Mouse (Mus musculus): ENCODE measurements around the gene Dolpp1. TPM values are rescaled to one million over a fixed set of nuclear protein-coding genes. Genes with fewer than 3 reads are reported as not detected.
A peak's percentile ranks its signal among the peaks of the same experiment; 100 is the strongest.
"Not testable (repeated sequence)": the region's sequence is repeated elsewhere in the genome, so short reads cannot be mapped to it uniquely, and the experiment has no call there.

Dolpp1 gene
- total RNA-seq, 2 experiments from 2014 or later = 23.9 to 30.9 TPM

DNA sequence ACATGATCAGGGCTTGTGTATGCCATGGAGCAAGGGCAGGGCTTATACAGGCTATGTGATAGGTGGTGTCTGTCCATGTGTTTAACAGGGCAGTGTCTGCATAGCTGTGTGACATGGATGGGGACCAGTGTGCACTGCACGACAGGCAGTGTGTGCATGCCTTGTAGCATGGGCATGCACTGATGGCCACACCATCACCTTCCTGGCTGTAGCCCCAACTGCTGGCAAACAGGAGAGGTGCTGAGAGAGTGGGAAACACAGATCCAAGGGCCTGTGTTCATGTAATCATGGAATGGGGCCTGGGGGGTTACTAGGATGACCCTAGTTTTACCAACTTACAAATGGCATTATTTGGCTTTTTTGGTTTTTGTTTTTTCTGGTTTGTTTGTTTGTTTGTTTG lies 11.8 kb downstream of the Dolpp1 start:
- no peak for DNase-seq (ENCODE audit: low spot score in 2 of 2)
- intact Hi-C loops (cut with DNase I) = no loop called here

GRCm38 (mm10) chr2:30407221-30407620 lies 15.2 kb downstream of the Dolpp1 start:
- intact Hi-C loops (cut with DNase I) = no loop called here
- DNase-seq (ENCODE audit: low spot score in 2 of 2) = no peak

DNA sequence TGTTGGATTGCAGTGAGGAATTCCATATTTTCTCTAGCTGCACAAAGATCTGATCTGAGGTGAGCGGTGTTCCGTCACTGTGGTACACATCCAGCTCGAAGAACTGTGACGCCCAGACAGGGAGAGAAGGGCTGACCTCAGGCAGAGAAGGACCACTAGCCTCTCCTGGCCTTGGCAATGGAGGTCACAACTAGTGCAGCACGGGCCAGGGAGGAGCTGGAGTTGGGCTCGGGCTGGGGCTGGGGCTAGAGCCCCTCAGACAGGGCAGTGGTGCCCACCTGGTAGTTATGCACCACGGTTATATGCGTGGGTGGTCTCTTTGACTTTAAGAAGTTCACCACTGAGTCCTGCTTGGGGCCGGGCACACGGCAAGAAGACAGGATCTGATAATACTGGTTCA lies 15.7 kb downstream of the Dolpp1 start:
- intact Hi-C loops (cut with DNase I) = no loop called here
- no peak for DNase-seq (ENCODE audit: low spot score in 2 of 2)

GRCm38 (mm10) chr2:30408452-30409100 lies 16.5 kb downstream of the Dolpp1 start:
- intact Hi-C loops (cut with DNase I) = no loop called here
- DNase-seq (ENCODE audit: low spot score in 2 of 2) = no peak

GRCm38 (mm10) chr2:30409454-30410176 lies 17.6 kb downstream of the Dolpp1 start:
- DNase-seq (ENCODE audit: low spot score in 2 of 2) = no peak
- intact Hi-C loops (cut with DNase I) = no loop called here

- intact Hi-C loops (cut with DNase I) = no loop called here
- peak; percentile 58 to 78 for DNase-seq (ENCODE audit: low spot score in 2 of 2)
Measured at GRCm38 (mm10) chr2:30413038-30413973, 21.3 kb downstream of the Dolpp1 start.

DNA sequence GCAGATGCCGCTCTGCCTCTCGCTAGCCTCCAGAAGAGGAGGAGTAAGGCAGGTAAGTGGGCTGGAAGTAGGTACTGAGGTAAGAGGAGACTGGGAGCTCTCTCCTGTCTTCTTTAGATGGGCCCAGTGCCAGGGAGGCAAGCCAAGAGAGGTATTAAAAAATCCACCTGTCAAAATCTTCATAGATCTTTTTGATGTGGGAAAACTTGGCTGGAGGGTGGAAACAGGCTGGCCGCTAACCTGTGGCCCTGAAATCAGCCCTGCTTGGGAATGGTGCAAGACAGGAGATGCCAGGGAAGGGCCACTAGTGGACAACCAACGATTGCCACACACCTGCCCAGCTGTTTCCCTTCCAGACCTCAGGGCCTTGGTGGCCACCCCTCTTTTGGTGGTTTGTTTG lies 22.0 kb downstream of the Dolpp1 start:
- DNase-seq (ENCODE audit: low spot score in 2 of 2) = no peak
- intact Hi-C loops (cut with DNase I) = no loop called here

GRCm38 (mm10) chr2:30414681-30415080 lies 22.6 kb downstream of the Dolpp1 start:
- intact Hi-C loops (cut with DNase I) = no loop called here
- no peak for DNase-seq (ENCODE audit: low spot score in 2 of 2)

DNA sequence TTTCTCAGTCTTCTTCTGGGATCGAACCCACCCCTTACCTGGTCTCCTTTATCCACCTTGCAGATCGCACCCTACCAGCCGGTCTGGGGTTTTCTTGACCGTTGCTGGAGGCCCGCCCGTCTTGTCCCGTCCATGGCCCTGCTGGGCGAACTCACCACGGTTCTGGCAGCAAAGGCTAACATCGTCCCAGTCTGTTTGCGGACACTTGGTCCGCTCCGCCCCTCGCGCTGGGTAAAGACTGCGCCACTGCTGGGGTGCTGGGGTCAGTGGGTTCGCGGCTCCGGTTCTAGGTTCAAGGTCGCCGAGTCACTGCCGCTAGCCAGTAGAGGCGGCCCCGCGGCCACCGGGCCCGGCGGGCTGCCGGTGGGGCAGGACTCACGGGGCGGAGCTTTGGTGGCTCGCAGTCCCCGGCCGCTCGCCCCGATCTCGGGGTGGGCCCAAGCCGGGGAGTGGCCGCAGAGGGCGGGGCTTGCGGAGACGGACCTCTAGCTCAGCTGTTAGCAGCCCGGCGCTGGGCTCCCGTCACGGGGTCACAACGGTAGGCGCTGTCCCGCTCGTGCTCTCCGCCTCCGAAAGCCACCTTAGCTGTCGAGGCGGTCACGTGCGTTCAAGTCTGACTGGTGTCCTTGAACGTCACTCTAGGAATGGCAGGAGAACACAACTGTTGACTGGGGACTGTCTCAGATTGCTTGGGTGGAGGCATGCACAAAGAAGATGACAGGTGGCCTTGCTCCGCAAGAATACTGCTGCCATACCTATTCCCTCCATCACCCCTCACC lies 23.3 kb downstream of the Dolpp1 start, which contains the start of gene Crat:
Crat (minus strand) TSS at position 657 of the 779 bp plus-strand sequence.
- intact Hi-C loops (cut with DNase I) = no loop called here

DNA sequence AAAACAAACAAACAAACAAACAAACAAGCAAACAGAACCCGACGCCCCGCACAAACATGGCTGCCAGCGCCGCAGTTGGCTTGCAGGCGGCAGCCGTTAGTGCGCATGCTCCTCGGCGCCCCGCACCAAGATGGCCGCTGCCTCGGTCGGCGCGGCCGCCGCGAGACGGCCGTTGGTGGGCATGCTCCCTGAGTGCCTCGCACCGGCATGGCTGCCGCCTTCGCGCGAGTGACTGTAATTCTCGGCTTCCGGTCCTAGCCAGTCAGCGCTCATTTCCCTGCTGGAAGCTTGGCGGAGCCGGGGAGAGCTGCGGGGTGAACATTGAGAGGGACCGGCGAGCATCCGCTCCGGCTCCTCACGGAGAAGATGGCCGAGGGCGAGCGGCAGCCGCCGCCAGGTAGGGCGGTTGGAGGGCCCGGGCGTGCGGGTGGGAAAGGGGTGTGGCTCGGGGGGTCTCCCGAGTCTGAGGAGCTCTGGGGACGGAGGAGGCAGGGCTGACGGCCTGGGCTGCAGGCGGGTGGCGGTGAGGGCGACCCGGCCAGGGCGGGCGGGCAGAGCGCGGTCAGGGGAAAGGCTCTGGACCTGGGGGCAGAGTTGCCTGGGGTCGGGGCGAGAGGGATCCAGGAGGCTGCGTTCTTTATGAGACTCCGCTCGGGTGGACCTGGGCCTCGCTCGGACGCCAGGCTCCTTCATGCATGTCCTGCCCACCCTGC lies 24.0 kb downstream of the Dolpp1 start, which contains the start of gene Ptpa:
Ptpa (plus strand) TSS at position 104 of the 713 bp plus-strand sequence.
- intact Hi-C loops (cut with DNase I) = no loop called here

More for the DNA sequence above, 23.3 kb downstream of the Dolpp1 start, which contains the start of gene Crat:
- peak; percentile 90 to 92 for DNase-seq (ENCODE audit: low spot score in 2 of 2)

DNA sequence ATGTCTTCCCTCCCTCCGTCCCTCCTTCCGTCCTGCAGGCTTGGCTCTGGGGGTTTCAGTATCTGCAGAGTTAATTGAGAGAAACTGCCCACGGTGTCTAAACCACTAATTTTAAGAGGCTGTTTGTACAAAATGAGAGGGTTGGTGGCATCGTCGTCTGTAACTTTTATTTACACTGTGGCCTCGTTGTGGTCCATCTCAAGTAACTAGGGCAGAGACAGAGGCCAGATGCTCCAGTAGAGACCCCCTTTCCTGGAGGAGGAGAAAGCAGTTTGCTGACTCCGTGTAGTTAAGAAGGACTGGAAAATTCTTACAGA lies 24.6 kb downstream of the Dolpp1 start:
- intact Hi-C loops (cut with DNase I) = no loop called here
- DNase-seq (ENCODE audit: low spot score in 2 of 2) = no peak

More for the DNA sequence above, 24.0 kb downstream of the Dolpp1 start, which contains the start of gene Ptpa:
- DNase-seq (ENCODE audit: low spot score in 2 of 2) = peak; percentile 94 to 95

GRCm38 (mm10) chr2:30417154-30417553 lies 25.1 kb downstream of the Dolpp1 start:
- intact Hi-C loops (cut with DNase I); DNase-seq (ENCODE audit: low spot score in 2 of 2): not testable (repeated sequence)

- DNase-seq (ENCODE audit: low spot score in 2 of 2) = no peak
- intact Hi-C loops (cut with DNase I) = no loop called here
Measured at GRCm38 (mm10) chr2:30417595-30418165, 25.6 kb downstream of the Dolpp1 start.

DNA sequence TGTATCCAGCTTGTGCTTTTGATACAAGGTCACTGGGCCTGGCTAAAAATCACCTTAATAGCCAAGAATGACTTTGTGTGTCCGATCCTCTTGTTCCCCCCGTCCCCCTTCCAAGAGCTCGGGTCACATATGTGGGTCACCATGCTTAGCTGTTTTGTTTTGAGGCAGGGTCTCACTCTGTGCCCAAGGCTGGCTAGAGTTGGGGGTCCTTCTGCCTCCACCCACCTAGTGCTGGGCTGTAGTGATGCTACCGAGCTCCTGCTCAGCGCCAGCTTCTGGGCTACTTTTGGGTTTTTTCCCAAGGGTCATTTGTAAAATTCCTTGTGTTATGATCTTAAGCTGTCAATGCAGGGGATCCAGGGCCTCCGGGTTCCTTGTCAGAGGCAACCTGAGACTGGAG lies 26.2 kb downstream of the Dolpp1 start:
- no peak for DNase-seq (ENCODE audit: low spot score in 2 of 2)
- intact Hi-C loops (cut with DNase I) = no loop called here

GRCm38 (mm10) chr2:30419112-30419511 lies 27.1 kb downstream of the Dolpp1 start:
- intact Hi-C loops (cut with DNase I) = no loop called here
- DNase-seq (ENCODE audit: low spot score in 2 of 2) = no peak

DNA sequence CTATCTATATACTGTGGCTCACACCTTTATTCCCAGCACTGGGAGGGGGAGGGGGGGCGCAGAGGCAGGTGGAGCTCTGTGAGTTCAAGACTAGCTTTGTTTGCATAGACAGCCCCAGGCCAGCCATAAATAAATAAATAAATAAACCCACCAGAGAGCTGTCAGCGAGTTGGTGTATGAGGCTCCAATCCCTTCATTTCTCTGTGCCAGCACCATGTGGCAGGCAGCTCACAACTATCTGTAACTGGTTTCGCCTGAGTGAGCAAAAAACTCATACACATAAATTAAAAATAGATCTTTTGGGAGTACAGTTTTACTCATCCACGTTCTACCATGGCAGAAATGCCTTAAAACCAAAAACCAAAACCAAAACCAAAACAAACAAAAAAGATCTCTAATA lies 29.4 kb downstream of the Dolpp1 start:
- intact Hi-C loops (cut with DNase I) = no loop called here
- no peak for DNase-seq (ENCODE audit: low spot score in 2 of 2)

- DNase-seq (ENCODE audit: low spot score in 2 of 2) = no peak
- intact Hi-C loops (cut with DNase I) = no loop called here
Measured at GRCm38 (mm10) chr2:30429156-30429555, 37.1 kb downstream of the Dolpp1 start.
